Mouse (Mus musculus) naive thymus-derived CD4-positive, alpha-beta T cell, adult 5 months (primary cell): ENCODE data around the gene Vstm4. TPM values are rescaled to one million over a fixed set of nuclear protein-coding genes. Genes with fewer than 3 reads are reported as not detected.

ENCODE experiments used
- polyA plus RNA-seq: library from polyadenylated mRNA; unstranded; fragments of 100-300 nt; shearing (Covaris generic); gene quantifications from one replicate; pipeline ENCODE4 v1.2.1, GENCODE M21; 2017

Gene Vstm4
- not detected for polyA plus RNA-seq

DNA sequence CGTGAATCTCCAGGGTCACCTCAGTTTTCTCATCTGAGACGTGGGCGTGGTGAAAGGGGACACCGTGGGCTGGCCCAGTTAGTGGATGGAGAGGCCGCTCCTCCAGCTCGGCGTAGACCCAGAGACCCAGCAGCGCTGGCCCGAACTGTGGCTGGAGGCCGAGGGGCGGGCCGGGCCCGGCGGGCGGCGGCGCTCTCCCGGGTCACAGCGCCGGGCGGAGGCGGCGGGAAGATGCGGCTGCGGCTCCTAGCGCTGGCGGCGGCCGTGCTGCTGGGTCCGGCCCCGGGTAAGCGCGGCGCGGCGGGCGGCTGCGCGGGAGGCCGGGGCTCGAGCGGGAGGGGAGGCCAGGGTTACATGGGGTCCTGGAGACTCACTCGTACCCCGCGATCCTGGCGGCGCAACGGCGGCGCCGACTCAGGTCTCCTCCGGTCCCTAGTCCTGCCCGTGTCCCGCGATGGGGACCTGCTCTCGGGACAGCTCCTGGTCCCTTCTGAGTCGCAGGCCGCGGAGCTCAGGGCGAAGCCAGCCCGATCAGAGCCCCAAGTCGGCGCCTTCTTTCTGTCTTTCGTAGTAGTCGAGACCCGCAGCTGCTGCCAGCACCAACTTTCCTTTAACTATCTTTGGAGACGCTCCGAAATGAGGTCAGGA, at the start of gene Vstm4:
TSS of gene Vstm4 (plus strand) at position 76 of the 648 bp plus-strand sequence.

DNA sequence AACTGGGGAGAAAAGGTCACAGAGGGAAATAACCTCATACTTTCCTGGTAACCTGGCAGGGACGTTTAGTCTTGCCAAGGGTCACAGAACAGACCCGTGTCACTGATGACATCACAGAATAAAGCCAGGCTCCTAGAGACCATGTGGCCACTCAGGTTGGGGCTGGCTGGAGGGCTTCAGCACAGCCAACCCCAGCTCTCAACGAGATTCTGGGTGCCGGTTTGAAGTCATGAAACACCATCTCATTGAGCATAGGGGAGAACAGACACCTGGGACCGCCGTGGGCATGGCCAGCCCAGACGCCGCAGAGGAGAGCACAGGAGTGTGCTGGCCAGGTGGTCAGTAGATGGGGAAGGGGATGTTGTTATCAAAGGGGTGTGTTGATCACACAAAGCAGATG, 22.7 kb upstream of the Vstm4 start, which contains the start of gene Fam170b:
TSS of gene Fam170b (plus strand) at position 116 of the 400 bp plus-strand sequence.

Other genes starting within 250 kb of the Vstm4 start
- gene 3425401B19Rik, start 171.5 kb upstream of the Vstm4 start, polyA plus RNA-seq = not detected
- not detected for gene Tmem273, start 70.8 kb upstream of the Vstm4 start, polyA plus RNA-seq
- not detected for gene Fam170b, start 22.8 kb upstream of the Vstm4 start, polyA plus RNA-seq
- not detected for gene Lrrc18, start 134.6 kb downstream of the Vstm4 start, polyA plus RNA-seq